Mouse (Mus musculus) stomach, embryonic 14.5 days (tissue): Measurements from ENCODE around the gene Pik3ip1. TPM values are rescaled to one million over a fixed set of nuclear protein-coding genes. Genes with fewer than 3 reads are reported as not detected.
A peak's percentile ranks its signal among the peaks of the same experiment; 100 is the strongest.

ENCODE experiments used
- ATAC-seq: fragments of 200-750 bp; cut with Nextera tagmentation; 2 replicates; pipeline ENCODE4 v1.8.0; 2017; ENCODE audit warnings: low read depth, moderate TSS enrichment; ENCODE audit not compliant: insufficient number of reproducible peaks, insufficient read depth, low FRiP score
- H3K27ac ChIP-seq: fragments of 300-500 bp; sonication (generic); 2 replicates; pipeline ENCODE4 v1.5.1; 2014; ENCODE audit warnings: mild to moderate bottlenecking, low read length, moderate library complexity, mixed read lengths
- H3K27me3 ChIP-seq: fragments of 300-500 bp; sonication (generic); 2 replicates; pipeline ENCODE4 v1.6.1; 2014; ENCODE audit warnings: low read length, control low read depth, mixed read lengths; ENCODE audit not compliant: control insufficient read depth, insufficient read depth
- H3K36me3 ChIP-seq: fragments of 300-500 bp; sonication (generic); 2 replicates; pipeline ENCODE4 v1.6.1; 2014; ENCODE audit warnings: mild to moderate bottlenecking, control low read depth, low read length, moderate library complexity, mixed read lengths; ENCODE audit not compliant: control insufficient read depth, insufficient read depth
- H3K4me1 ChIP-seq: fragments of 300-500 bp; sonication (generic); 2 replicates; pipeline ENCODE4 v1.6.1; 2014; ENCODE audit warnings: low read length, control low read depth, mixed read lengths; ENCODE audit not compliant: control insufficient read depth, insufficient read depth
- H3K4me2 ChIP-seq: fragments of 300-500 bp; sonication (generic); replicated peaks from 2 replicates; pipeline ENCODE4 v1.6.1; 2014; ENCODE audit warnings: low read depth, low read length, control low read depth
- H3K4me3 ChIP-seq: fragments of 300-500 bp; sonication (generic); 2 replicates; pipeline ENCODE4 v1.5.1; 2014; ENCODE audit warnings: low read depth, low read length, control low read depth
- H3K9ac ChIP-seq: fragments of 300-500 bp; sonication (generic); replicated peaks from 2 replicates; pipeline ENCODE4 v1.6.1; 2014; ENCODE audit warnings: low read depth, mild to moderate bottlenecking, control low read depth, low read length, moderate library complexity, mixed read lengths
- H3K9me3 ChIP-seq: fragments of 300-500 bp; sonication (generic); 2 replicates; pipeline ENCODE4 v1.6.1; 2016; ENCODE audit warnings: low read depth, low read length, control low read depth; ENCODE audit not compliant: control insufficient read depth
- WGBS: fragments of 180-500 bp; shearing (Covaris S2); extraction: QIAGEN DNeasy Blood & Tissue Kit; methylation state at CpG from one replicate; pipeline ENCODE4 v1.1.7; 2014; 5-methylcytosine and 5-hydroxymethylcytosine counted together
- polyA plus RNA-seq: library from polyadenylated mRNA; unstranded; fragments of >200 nt; fragmentation: Nextera tagmentation; extraction: Ambion mirVana; gene quantifications from 2 replicates; pipeline ENCODE4 v1.2.1, GENCODE M21; 2014

Gene Pik3ip1
- polyA plus RNA-seq, 1 experiment from 2014 or later = 11.4 TPM

DNA sequence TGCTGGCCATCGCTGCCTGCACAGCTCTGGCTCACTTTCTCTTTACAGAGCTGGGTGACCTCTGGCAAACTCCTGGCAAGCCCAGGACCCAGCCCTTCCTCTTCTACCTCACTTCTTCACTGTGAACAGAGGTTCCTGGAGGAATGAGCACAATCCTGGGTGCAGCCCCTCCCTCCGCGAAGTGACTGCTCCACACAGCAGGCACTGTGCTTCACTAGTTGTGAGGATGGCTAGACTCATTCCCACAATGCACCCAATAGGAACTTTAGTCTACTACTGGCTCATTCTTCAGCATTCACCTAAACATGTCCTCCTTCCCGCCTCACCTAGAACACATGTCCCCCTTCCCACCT is 19.1 kb downstream of the Pik3ip1 start:
- no peak for ATAC-seq
- Histone ChIP-seq H3K36me3 (peaks cover 50% of the 10 kb centered on the region), H3K27ac (no peak overlapping the region), H3K4me3 (no peak overlapping the region), H3K4me1 (peaks cover 13% of the 10 kb centered on the region), H3K9ac (no peak overlapping the region), H3K27me3 (no peaks in the 10 kb centered on the region), H3K4me2 (no peak overlapping the region), H3K9me3 (no peaks in the 10 kb centered on the region)
- 72% methylated on average over 4 of the region's 4 CpGs for WGBS

GRCm38 (mm10) chr11:3352131-3352530 is 21.9 kb downstream of the Pik3ip1 start:
- WGBS = 92% methylated on average over 9 of the region's 9 CpGs
- H3K4me3 ChIP-seq = no peak overlapping the region
- no peaks in the 10 kb centered on the region for H3K9me3 ChIP-seq
- peaks cover 13% of the 10 kb centered on the region for H3K4me1 ChIP-seq
- H3K36me3 ChIP-seq = peaks cover 38% of the 10 kb centered on the region
- no peak overlapping the region for H3K4me2 ChIP-seq
- no peak overlapping the region for H3K9ac ChIP-seq
- no peaks in the 10 kb centered on the region for H3K27me3 ChIP-seq
- ATAC-seq = no peak
- H3K27ac ChIP-seq = no peak overlapping the region

DNA sequence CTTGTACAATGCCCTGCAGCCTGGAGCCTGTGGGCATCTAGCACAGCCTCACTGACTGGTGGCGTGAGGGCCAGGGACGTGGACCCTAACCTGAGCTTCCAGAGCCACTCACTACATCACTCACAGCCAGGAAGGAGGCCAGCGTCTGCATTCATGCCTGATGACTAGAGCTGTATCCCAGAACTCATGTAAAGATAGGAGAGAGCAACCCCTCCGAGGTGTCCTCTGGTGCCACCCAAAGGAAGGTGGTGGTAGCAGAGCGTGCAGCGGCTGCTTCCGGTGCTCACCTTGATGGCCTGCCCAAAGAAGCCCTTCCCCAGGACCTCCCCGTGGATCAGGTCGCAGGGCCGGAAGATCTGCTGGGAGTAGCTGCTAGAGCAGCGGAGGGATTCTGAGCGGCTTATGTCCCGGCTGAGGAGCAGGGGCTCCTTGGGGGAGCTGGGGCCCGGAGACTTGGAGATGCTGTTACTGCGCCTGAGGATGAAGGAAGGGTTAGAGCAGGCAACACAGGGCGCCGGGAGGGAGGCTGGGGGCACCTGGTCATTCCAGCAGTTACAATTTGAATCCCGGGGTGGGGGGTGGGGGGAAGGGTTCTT is 22.9 kb downstream of the Pik3ip1 start:
- Histone ChIP-seq H3K36me3 (peaks cover 38% of the 10 kb centered on the region), H3K27ac (no peak overlapping the region)
- WGBS = 56% methylated on average over 18 of the region's 18 CpGs

DNA sequence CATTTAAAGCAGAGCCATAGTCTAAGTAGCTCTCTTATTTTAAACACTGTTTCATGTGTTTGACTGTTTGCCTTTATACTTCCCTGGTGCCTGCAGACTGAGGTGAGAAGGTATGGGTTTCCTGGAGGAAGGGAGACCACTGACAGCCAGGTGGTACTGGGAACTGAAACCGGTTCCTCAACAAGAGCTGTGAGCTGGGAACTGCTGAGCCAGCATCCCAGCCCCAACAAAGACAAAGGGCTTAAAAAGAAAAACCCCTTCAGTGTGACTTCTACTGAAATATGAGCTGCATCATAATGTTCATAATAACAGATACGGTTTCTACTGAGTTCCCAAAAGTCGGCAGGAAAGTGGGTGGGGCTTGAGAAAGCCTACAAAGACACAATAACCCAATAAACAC is 32.7 kb downstream of the Pik3ip1 start:
- Histone ChIP-seq H3K9me3 (no peaks in the 10 kb centered on the region), H3K4me1 (no peaks in the 10 kb centered on the region), H3K36me3 (peaks cover 11% of the 10 kb centered on the region), H3K4me2 (no peak overlapping the region), H3K27ac (no peak overlapping the region), H3K9ac (no peak overlapping the region), H3K4me3 (no peak overlapping the region), H3K27me3 (no peaks in the 10 kb centered on the region)
- no peak for ATAC-seq
- 69% methylated on average over 3 of the region's 3 CpGs for WGBS

More for the DNA sequence above, 22.9 kb downstream of the Pik3ip1 start:
- no peak overlapping the region for H3K9ac ChIP-seq
- no peak overlapping the region for H3K4me2 ChIP-seq
- H3K9me3 ChIP-seq = no peaks in the 10 kb centered on the region
- no peak overlapping the region for H3K4me3 ChIP-seq
- peaks cover 12% of the 10 kb centered on the region; the same call in 1 of the 2 replicates for H3K4me1 ChIP-seq
- ATAC-seq = no peak
- no peaks in the 10 kb centered on the region for H3K27me3 ChIP-seq

DNA sequence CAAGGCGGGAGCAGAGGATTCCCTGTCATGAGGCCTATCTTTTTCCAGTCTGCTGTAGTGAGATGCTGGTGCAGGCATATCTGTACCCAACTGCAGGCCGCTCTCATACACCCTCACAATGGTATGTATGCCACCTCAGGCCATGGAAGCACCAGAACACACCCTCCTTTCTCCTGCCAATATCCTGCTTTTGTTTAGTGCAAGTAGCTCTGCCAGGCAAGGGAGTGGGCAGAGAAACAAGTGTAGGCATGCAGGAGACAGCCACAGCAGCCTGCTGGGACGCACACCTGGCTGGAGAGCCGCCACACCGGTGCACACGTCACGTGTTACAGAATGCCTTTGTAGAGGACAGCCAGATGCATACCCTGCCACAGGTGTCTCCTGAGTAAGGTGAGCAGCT is 36.2 kb downstream of the Pik3ip1 start:
- Histone ChIP-seq H3K27ac (no peak overlapping the region), H3K9ac (no peak overlapping the region), H3K27me3 (no peaks in the 10 kb centered on the region), H3K4me3 (no peak overlapping the region), H3K9me3 (no peaks in the 10 kb centered on the region), H3K36me3 (no peaks in the 10 kb centered on the region; the same call in 1 of the 2 replicates), H3K4me1 (peaks cover 18% of the 10 kb centered on the region), H3K4me2 (no peak overlapping the region)
- WGBS = 85% methylated on average over 7 of the region's 7 CpGs
- no peak for ATAC-seq

GRCm38 (mm10) chr11:3368983-3369382 is 38.8 kb downstream of the Pik3ip1 start:
- ATAC-seq = no peak
- Histone ChIP-seq H3K27me3 (no peaks in the 10 kb centered on the region), H3K36me3 (no peaks in the 10 kb centered on the region), H3K27ac (peak overlapping the region; percentile 85), H3K4me1 (peaks cover 29% of the 10 kb centered on the region), H3K4me2 (peak overlapping the region; percentile 13), H3K9ac (no peak overlapping the region), H3K4me3 (no peak overlapping the region), H3K9me3 (no peaks in the 10 kb centered on the region)
- WGBS = 36% methylated on average over 7 of the region's 7 CpGs

DNA sequence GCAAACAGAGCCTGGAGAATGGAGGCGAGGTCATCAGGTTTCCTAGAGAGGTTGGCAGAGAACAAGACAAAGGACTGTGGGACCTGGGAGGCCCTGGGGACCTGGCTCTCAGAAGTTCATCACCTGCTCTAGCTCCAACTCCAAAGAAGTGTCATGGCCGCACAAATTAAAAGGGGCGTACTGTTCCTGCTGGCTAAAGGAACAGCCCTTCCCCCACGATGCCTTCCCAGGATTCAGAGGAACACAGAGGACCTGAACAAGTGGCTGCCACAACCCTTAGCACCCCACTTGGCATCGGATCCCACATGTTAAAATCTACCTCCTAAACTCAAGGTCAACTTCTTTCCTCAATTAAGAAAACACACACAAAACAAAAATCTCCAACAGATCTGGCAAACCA is 39.2 kb downstream of the Pik3ip1 start:
- no peaks in the 10 kb centered on the region for H3K27me3 ChIP-seq
- no peak overlapping the region for H3K4me3 ChIP-seq
- no peak for ATAC-seq
- H3K27ac ChIP-seq = peak overlapping the region; percentile 85
- H3K4me1 ChIP-seq = peaks cover 34% of the 10 kb centered on the region
- no peaks in the 10 kb centered on the region for H3K36me3 ChIP-seq
- no peak overlapping the region for H3K9ac ChIP-seq
- peak overlapping the region; percentile 13 for H3K4me2 ChIP-seq
- 61% methylated on average over 5 of the region's 5 CpGs for WGBS
- no peaks in the 10 kb centered on the region for H3K9me3 ChIP-seq

- H3K4me3 ChIP-seq = 0 out of 2 replicates have a peak overlapping the region, but pooled peaks have one; percentile 51
Measured at GRCm38 (mm10) chr11:3370162-3370561, 40.0 kb downstream of the Pik3ip1 start.

More at GRCm38 (mm10) chr11:3370162-3370561, 40.0 kb downstream of the Pik3ip1 start:
- no peaks in the 10 kb centered on the region for H3K27me3 ChIP-seq
- no peaks in the 10 kb centered on the region for H3K9me3 ChIP-seq
- peak overlapping the region; percentile 85 for H3K27ac ChIP-seq
- no peak for ATAC-seq
- H3K9ac ChIP-seq = no peak overlapping the region
- 68% methylated on average over 2 of the region's 2 CpGs for WGBS
- H3K36me3 ChIP-seq = no peaks in the 10 kb centered on the region
- H3K4me1 ChIP-seq = peaks cover 40% of the 10 kb centered on the region
- H3K4me2 ChIP-seq = peak overlapping the region; percentile 84
